Mouse (Mus musculus) limb, embryonic 14.5 days (tissue): Measurements from ENCODE around the gene Psma5. TPM values are rescaled to one million over a fixed set of nuclear protein-coding genes. Genes with fewer than 3 reads are reported as not detected.

ENCODE experiments used
- ATAC-seq: fragments of 200-750 bp; cut with Nextera tagmentation; 2 replicates; pipeline ENCODE4 v1.8.0; 2017; ENCODE audit warnings: low read depth, moderate number of reproducible peaks, moderate TSS enrichment; ENCODE audit not compliant: low FRiP score
- DNase-seq: peaks from one replicate; pipeline ENCODE4 v3.0.0-alpha.2; 2015; ENCODE audit warnings: low spot score
- H3K27ac ChIP-seq: fragments of 300-500 bp; sonication (generic); replicated peaks from 2 replicates; pipeline ENCODE4 v1.5.1; 2014; ENCODE audit warnings: low read depth, mild to moderate bottlenecking, low read length, moderate library complexity, mixed read lengths
- H3K27me3 ChIP-seq: fragments of 300-500 bp; sonication (generic); 2 replicates; pipeline ENCODE4 v1.6.1; 2014; ENCODE audit warnings: low read length, mixed read lengths; ENCODE audit not compliant: control insufficient read depth, insufficient read depth
- H3K36me3 ChIP-seq: fragments of 300-500 bp; sonication (generic); 2 replicates; pipeline ENCODE4 v1.6.1; 2014; ENCODE audit warnings: mild to moderate bottlenecking, low read length, moderate library complexity, mixed read lengths; ENCODE audit not compliant: control insufficient read depth, insufficient read depth
- H3K4me1 ChIP-seq: fragments of 300-500 bp; sonication (generic); 2 replicates; pipeline ENCODE4 v1.6.1; 2014; ENCODE audit warnings: antibody characterized with exemption, low read length, mixed read lengths; ENCODE audit not compliant: control insufficient read depth, insufficient read depth
- H3K4me2 ChIP-seq: fragments of 300-500 bp; sonication (generic); replicated peaks from 2 replicates; pipeline ENCODE4 v1.6.1; 2014; ENCODE audit warnings: low read depth, mild to moderate bottlenecking, low read length, moderate library complexity; ENCODE audit not compliant: severe bottlenecking
- H3K4me3 ChIP-seq: fragments of 300-500 bp; sonication (generic); replicated peaks from 2 replicates; pipeline ENCODE4 v1.5.1; 2014; ENCODE audit warnings: low read length
- H3K9ac ChIP-seq: fragments of 300-500 bp; sonication (generic); 2 replicates; pipeline ENCODE4 v1.6.1; 2014; ENCODE audit warnings: mild to moderate bottlenecking, low read depth, low read length, moderate library complexity; ENCODE audit not compliant: severe bottlenecking
- H3K9me3 ChIP-seq: fragments of 300-500 bp; sonication (generic); 2 replicates; pipeline ENCODE4 v1.6.1; 2016; ENCODE audit warnings: low read length; ENCODE audit not compliant: control insufficient read depth
- POLR2A ChIP-seq: fragments of 200-500 bp; IDR thresholded peaks from 2 replicates; pipeline ENCODE4 v1.8.0; 2012; ENCODE audit warnings: inconsistent platforms, mild to moderate bottlenecking, moderate library complexity, borderline replicate concordance; ENCODE audit not compliant: insufficient read depth, insufficient read length; ENCODE audit errors: extremely low read depth
- WGBS: fragments of 180-500 bp; shearing (Covaris S2); extraction: QIAGEN DNeasy Blood & Tissue Kit; methylation state at CpG from one replicate; pipeline ENCODE4 v1.1.7; 2014; 5-methylcytosine and 5-hydroxymethylcytosine counted together
- polyA plus RNA-seq, 2 experiments: library from polyadenylated mRNA; depleted of rRNA in 1 of 2; stranded (reverse) in 1 of 2; unstranded in 1 of 2; fragments of >200 nt; fragmentation: Nextera tagmentation in 1 of 2; extraction: Ambion mirVana in 1 of 2; gene quantifications; 2 replicates each; pipeline versions ENCODE4 v1.2.1 to v1.2.3; 2012 to 2014

Gene Psma5
- polyA plus RNA-seq, 2 experiments: 177 to 312 TPM

DNA sequence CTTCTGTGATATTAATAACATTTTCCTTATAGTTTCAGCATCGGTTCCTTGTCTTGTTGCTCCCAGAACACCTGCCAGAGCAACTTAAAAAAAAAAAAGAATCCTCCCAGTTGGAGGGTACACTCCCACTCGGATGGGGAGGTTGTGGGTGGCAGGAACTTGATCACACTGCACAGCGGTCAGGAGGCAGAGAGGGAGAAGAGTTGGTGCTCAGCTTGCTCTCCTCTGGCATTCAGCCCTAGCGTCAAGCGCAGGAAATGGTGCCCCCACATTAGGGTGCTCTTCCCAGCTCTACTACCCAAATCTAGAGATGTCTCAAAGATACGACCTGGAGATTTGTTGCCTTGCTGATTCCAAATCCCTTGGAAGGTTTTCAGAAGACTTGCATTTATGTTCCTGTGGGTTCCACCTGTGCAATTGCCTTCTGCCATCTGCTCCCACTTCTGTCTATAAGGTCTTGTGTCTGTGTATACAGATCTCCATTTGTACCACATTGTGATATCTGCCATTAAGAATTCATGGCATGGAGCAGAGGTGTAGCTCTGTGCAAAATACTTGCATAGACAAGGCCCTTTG, 43.8 kb downstream of the Psma5 start:
- 0 out of 2 replicates have a peak, but pooled peaks cover 3% of the 10 kb centered on the region for H3K36me3 ChIP-seq
- no peak for DNase-seq
- H3K27me3 ChIP-seq: no peaks in the 10 kb centered on the region
- H3K4me3 ChIP-seq: no peak overlapping the region
- H3K4me2 ChIP-seq: no peak overlapping the region
- H3K9me3 ChIP-seq: no peaks in the 10 kb centered on the region
- no peak overlapping the region for H3K27ac ChIP-seq
- 84% methylated on average over 6 of the region's 6 CpGs for WGBS
- no peak for TF ChIP-seq POLR2A
- ATAC-seq: no peak
- no peak overlapping the region for H3K9ac ChIP-seq
- peaks cover 15% of the 10 kb centered on the region for H3K4me1 ChIP-seq

DNA sequence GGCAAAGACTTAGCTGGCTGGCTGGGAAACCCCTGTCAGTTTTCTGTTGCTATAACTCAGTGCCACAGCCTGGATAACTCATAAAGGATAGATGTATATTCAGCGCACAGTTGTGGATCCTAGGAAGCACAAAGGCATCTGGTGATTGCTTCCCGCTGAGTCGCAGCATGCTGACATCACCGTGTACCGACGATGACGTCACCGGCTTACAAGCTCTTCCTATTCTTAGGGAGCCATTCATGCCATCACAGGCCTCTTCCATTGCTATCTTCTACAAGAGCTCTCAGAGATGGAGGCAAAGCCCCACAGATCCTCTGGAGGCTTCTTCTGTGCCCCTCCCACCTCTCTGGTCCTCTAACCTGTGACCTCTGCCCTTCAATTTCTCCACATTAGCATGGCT, 47.0 kb downstream of the Psma5 start:
- H3K27me3 ChIP-seq: no peaks in the 10 kb centered on the region
- no peak for ATAC-seq
- H3K9me3 ChIP-seq: no peaks in the 10 kb centered on the region
- no peak overlapping the region for H3K4me3 ChIP-seq
- no peak for TF ChIP-seq POLR2A
- 91% methylated on average over 8 of the region's 8 CpGs for WGBS
- peaks cover 7% of the 10 kb centered on the region; the same call in 1 of the 2 replicates for H3K4me1 ChIP-seq
- H3K27ac ChIP-seq: no peak overlapping the region
- DNase-seq: no peak
- no peak overlapping the region for H3K4me2 ChIP-seq
- H3K9ac ChIP-seq: no peak overlapping the region
- 0 out of 2 replicates have a peak, but pooled peaks cover 3% of the 10 kb centered on the region for H3K36me3 ChIP-seq

DNA sequence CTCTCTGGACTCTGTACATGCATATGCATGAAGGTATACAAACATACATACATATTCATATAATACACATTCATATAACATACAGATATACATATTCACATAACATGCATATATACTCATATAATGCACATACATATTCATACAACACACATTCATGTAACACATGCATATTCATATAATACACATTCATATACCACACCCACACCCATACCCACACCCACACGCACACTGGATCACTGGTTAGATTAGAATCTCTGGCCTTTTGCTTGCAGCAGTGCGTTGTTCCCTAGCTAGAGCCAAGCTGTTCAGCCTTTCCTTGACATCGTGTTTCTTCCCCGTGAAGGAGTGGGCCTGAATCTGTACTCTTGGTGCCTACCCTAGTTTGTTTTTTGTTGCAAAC, 48.0 kb downstream of the Psma5 start:
- no peaks in the 10 kb centered on the region for H3K9me3 ChIP-seq
- H3K4me1 ChIP-seq: peaks cover 7% of the 10 kb centered on the region; the same call in 1 of the 2 replicates
- H3K36me3 ChIP-seq: 0 out of 2 replicates have a peak, but pooled peaks cover 3% of the 10 kb centered on the region
- H3K4me2 ChIP-seq: no peak overlapping the region
- 88% methylated on average over 4 of the region's 4 CpGs for WGBS
- H3K4me3 ChIP-seq: no peak overlapping the region
- H3K9ac ChIP-seq: no peak overlapping the region
- ATAC-seq: no peak
- no peak overlapping the region for H3K27ac ChIP-seq
- no peaks in the 10 kb centered on the region for H3K27me3 ChIP-seq
- DNase-seq: no peak
- TF ChIP-seq POLR2A: no peak

DNA sequence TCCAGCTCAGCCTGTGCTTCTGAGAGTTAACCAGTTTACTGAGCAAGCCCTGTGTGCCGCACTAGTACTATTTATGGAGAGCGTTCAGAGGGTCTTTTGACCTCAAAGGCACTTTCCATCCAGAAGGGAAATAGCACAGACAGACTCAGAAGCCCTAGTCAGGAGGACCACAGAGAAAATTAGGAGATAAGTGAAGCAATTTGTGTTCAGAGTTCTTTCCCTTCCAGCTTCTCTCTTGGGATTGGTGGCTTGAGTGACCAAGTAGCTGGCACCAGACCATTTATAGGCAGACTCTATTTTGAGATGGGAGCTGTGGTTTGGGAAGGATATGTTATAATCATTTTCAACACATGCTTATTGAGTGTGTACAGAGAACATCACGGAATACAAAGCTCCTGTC, 49.7 kb downstream of the Psma5 start:
- H3K4me1 ChIP-seq: peaks cover 7% of the 10 kb centered on the region; the same call in 1 of the 2 replicates
- no peak overlapping the region for H3K9ac ChIP-seq
- TF ChIP-seq POLR2A: no peak
- no peak for DNase-seq
- 60% methylated on average over 3 of the region's 3 CpGs for WGBS
- H3K4me3 ChIP-seq: no peak overlapping the region
- peaks cover 7% of the 10 kb centered on the region; the same call in 1 of the 2 replicates for H3K36me3 ChIP-seq
- H3K27ac ChIP-seq: peak overlapping the region; percentile 35; the same call in 1 of the 2 replicates
- no peaks in the 10 kb centered on the region for H3K27me3 ChIP-seq
- no peak overlapping the region for H3K4me2 ChIP-seq
- no peaks in the 10 kb centered on the region for H3K9me3 ChIP-seq
- ATAC-seq: no peak

DNA sequence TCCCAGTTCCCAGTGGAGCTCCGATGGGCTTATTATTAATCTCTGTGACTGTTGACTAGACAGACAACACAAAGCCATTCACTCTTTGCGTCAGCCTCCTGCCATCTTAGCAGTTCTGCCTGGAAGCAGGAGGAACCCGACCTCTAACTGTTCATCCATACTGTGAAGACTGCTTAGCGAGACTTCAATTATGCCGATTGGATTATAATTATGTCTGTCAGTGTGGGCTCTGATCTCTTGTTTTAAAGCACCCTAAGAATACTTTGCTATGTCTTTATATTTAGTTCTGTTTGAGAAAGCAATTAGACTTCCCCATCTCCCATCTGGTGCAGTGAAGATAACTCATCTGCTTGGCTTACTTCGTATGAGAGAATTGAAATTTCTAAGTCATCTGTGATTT, 50.8 kb downstream of the Psma5 start:
- WGBS: 81% methylated on average over 6 of the region's 6 CpGs
- no peaks in the 10 kb centered on the region for H3K9me3 ChIP-seq
- peaks cover 7% of the 10 kb centered on the region; the same call in 1 of the 2 replicates for H3K36me3 ChIP-seq
- H3K27ac ChIP-seq: no peak overlapping the region
- H3K27me3 ChIP-seq: no peaks in the 10 kb centered on the region
- peaks cover 7% of the 10 kb centered on the region; the same call in 1 of the 2 replicates for H3K4me1 ChIP-seq
- H3K4me3 ChIP-seq: no peak overlapping the region
- ATAC-seq: no peak
- DNase-seq: no peak
- no peak overlapping the region for H3K4me2 ChIP-seq
- H3K9ac ChIP-seq: no peak overlapping the region
- TF ChIP-seq POLR2A: no peak

DNA sequence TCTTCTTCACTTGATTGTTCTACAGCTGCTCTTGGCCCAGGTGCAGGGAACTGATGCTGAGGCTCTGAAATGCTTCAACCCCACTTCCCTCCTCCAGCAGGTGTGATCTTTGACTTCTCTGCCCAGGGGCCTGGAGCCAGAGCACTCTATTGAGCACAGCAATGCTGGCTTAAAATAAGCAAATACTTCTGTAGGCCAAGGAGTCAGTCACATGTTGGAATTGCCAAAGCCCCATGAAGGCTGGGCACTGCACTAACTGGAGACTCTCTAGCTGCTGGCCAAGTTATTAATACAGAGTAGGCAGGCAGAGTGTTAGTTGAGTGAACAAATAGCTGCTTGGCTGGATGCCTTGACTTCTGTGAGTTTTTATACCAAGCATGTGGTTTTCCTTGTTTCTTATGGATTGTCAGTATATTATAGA, 54.2 kb downstream of the Psma5 start:
- DNase-seq: peak; percentile 58
- no peaks in the 10 kb centered on the region for H3K9me3 ChIP-seq
- H3K27ac ChIP-seq: no peak overlapping the region
- H3K4me1 ChIP-seq: peaks cover 2% of the 10 kb centered on the region; the same call in 1 of the 2 replicates
- no peak for ATAC-seq
- H3K36me3 ChIP-seq: peaks cover 3% of the 10 kb centered on the region; the same call in 1 of the 2 replicates
- no peak for TF ChIP-seq POLR2A
- no peak overlapping the region for H3K9ac ChIP-seq
- H3K4me2 ChIP-seq: no peak overlapping the region
- no peaks in the 10 kb centered on the region for H3K27me3 ChIP-seq
- H3K4me3 ChIP-seq: no peak overlapping the region
